In the genomic region with DNA sequence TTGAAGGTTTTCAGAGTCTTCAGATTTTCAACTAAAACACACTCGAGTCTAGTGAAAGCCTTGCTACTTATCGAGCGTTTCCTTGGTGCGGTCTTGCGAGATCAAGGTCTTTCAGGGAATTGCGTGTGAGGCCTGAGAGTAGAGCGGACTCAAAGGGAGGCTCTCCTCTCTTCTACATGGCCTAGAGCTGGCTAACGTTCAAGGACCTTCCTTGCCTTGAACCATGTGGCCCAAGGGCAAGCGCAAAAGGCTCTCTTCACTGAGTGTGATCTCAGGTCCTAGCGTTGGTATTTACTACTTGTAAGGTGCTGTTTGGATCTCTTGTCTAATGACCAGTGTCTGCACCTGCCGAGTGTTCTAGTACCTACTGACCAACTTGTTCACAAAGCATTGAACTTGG, we compare ENCODE assay signal across 14 mouse cellular contexts.
"Had no signal": no experiment of that assay in that cellular context is flagged by ENCODE, and none has a peak within 500 bp of the region (broad histone marks: within the 10 kb centered on the region; RNA-seq: fewer than 3 reads in every experiment).

No protein-coding gene starts in this region.

- H3K27ac ChIP-seq: kidney, postnatal 0 days; layer of hippocampus, adult 2 months; limb, embryonic 10.5 days; limb, embryonic 13.5 days; liver, embryonic 12.5 days; liver, embryonic 15.5 days; lung, embryonic 15.5 days; midbrain, embryonic 10.5 days; midbrain, embryonic 13.5 days; neural tube, embryonic 13.5 days; stomach, postnatal 0 days had no signal

- H3K4me1 ChIP-seq: liver, embryonic 12.5 days; liver, embryonic 15.5 days; megakaryocyte, embryonic 14.5 days; midbrain, embryonic 13.5 days had no signal

- ATAC-seq: liver, embryonic 12.5 days; midbrain, embryonic 13.5 days; midbrain, embryonic 16.5 days had no signal

- H3K4me3 ChIP-seq: layer of hippocampus, adult 2 months; limb, embryonic 10.5 days; limb, embryonic 13.5 days; liver, embryonic 12.5 days; liver, embryonic 15.5 days; lung, embryonic 15.5 days; megakaryocyte, embryonic 14.5 days; midbrain, embryonic 10.5 days; midbrain, embryonic 13.5 days; myocyte; neural tube, embryonic 13.5 days had no signal

- H3K4me2 ChIP-seq: limb, embryonic 13.5 days; liver, embryonic 12.5 days; liver, embryonic 15.5 days; lung, embryonic 15.5 days; midbrain, embryonic 13.5 days; neural tube, embryonic 13.5 days had no signal

- H3K36me3 ChIP-seq: limb, embryonic 10.5 days; limb, embryonic 13.5 days; liver, embryonic 12.5 days; liver, embryonic 15.5 days; lung, embryonic 15.5 days; midbrain, embryonic 10.5 days; midbrain, embryonic 13.5 days; neural tube, embryonic 13.5 days had no signal

- H3K9me3 ChIP-seq: limb, embryonic 10.5 days; limb, embryonic 13.5 days; liver, embryonic 12.5 days; liver, embryonic 15.5 days; lung, embryonic 15.5 days; megakaryocyte, embryonic 14.5 days; midbrain, embryonic 10.5 days; midbrain, embryonic 13.5 days; neural tube, embryonic 13.5 days had no signal

- H3K9ac ChIP-seq: limb, embryonic 13.5 days; liver, embryonic 12.5 days; liver, embryonic 15.5 days; lung, embryonic 15.5 days; midbrain, embryonic 13.5 days; neural tube, embryonic 13.5 days had no signal

- H3K27me3 ChIP-seq: liver, embryonic 12.5 days; liver, embryonic 15.5 days; lung, embryonic 15.5 days; megakaryocyte, embryonic 14.5 days; midbrain, embryonic 13.5 days; neural tube, embryonic 13.5 days had no signal
